Mouse (Mus musculus) forebrain, embryonic 13.5 days (tissue): ENCODE data around the gene Igf1. TPM values are rescaled to one million over a fixed set of nuclear protein-coding genes. Genes with fewer than 3 reads are reported as not detected.

Experiments used
- ATAC-seq: fragments of 200-750 bp; cut with Nextera tagmentation; 2 replicates; pipeline ENCODE4 v1.8.0; 2017
- H3K27ac ChIP-seq: fragments of 300-500 bp; sonication (generic); 2 replicates; pipeline ENCODE4 v1.5.1; 2015; ENCODE audit warnings: inconsistent platforms, mild to moderate bottlenecking, moderate library complexity
- H3K27me3 ChIP-seq: fragments of 300-500 bp; sonication (generic); 2 replicates; pipeline ENCODE4 v1.6.1; 2015; ENCODE audit warnings: mild to moderate bottlenecking, inconsistent platforms
- H3K36me3 ChIP-seq: fragments of 300-500 bp; sonication (generic); 2 replicates; pipeline ENCODE4 v1.6.1; 2015; ENCODE audit warnings: mild to moderate bottlenecking, inconsistent platforms; ENCODE audit not compliant: poor library complexity, severe bottlenecking
- H3K4me1 ChIP-seq: fragments of 300-500 bp; sonication (generic); 2 replicates; pipeline ENCODE4 v1.6.1; 2015; ENCODE audit warnings: inconsistent platforms
- H3K4me2 ChIP-seq: fragments of 300-500 bp; sonication (generic); 2 replicates; pipeline ENCODE4 v1.6.1; 2015; ENCODE audit warnings: inconsistent platforms, mild to moderate bottlenecking, moderate library complexity
- H3K4me3 ChIP-seq: fragments of 300-500 bp; sonication (generic); 2 replicates; pipeline ENCODE4 v1.5.1; 2015; ENCODE audit warnings: mild to moderate bottlenecking, inconsistent platforms
- H3K9ac ChIP-seq: fragments of 300-500 bp; sonication (generic); 2 replicates; pipeline ENCODE4 v1.6.1; 2015; ENCODE audit warnings: mild to moderate bottlenecking, inconsistent platforms
- H3K9me3 ChIP-seq: fragments of 300-500 bp; sonication (generic); replicated peaks from 2 replicates; pipeline ENCODE4 v1.6.1; 2016; ENCODE audit warnings: inconsistent platforms
- WGBS: fragments of 180-500 bp; shearing (Covaris S2); methylation state at CpG from one replicate; pipeline ENCODE4 v1.1.7; 2015; 5-methylcytosine and 5-hydroxymethylcytosine counted together
- polyA plus RNA-seq: library from polyadenylated mRNA; unstranded; fragments of >200 nt; fragmentation: Nextera tagmentation; extraction: Ambion mirVana; gene quantifications from 2 replicates; pipeline ENCODE4 v1.2.1, GENCODE M21; 2015

Igf1 gene
- polyA plus RNA-seq, 1 experiment from 2014 or later, result 1.7 TPM

GRCm38 (mm10) chr10:87906121-87906520 is 48.1 kb downstream of the Igf1 start:
- no peak for ATAC-seq
- no peaks in the 10 kb centered on the region for H3K27me3 ChIP-seq
- no peaks in the 10 kb centered on the region for H3K36me3 ChIP-seq
- no peak overlapping the region for H3K9ac ChIP-seq
- no peak overlapping the region for H3K4me3 ChIP-seq
- no peaks in the 10 kb centered on the region for H3K4me1 ChIP-seq
- 94% methylated on average over 3 of the region's 3 CpGs for WGBS
- H3K27ac ChIP-seq, result no peak overlapping the region
- H3K4me2 ChIP-seq, result no peak overlapping the region
- H3K9me3 ChIP-seq, result no peaks in the 10 kb centered on the region

- H3K9me3 ChIP-seq, result no peaks in the 10 kb centered on the region
Measured at GRCm38 (mm10) chr10:87906757-87907307, 48.8 kb downstream of the Igf1 start.

GRCm38 (mm10) chr10:87913852-87914251 is 55.8 kb downstream of the Igf1 start:
- no peak for ATAC-seq
- WGBS, result 92% methylated on average over 3 of the region's 3 CpGs
- no peaks in the 10 kb centered on the region for H3K36me3 ChIP-seq

More at GRCm38 (mm10) chr10:87906757-87907307, 48.8 kb downstream of the Igf1 start:
- Histone ChIP-seq H3K27ac (no peak overlapping the region), H3K27me3 (no peaks in the 10 kb centered on the region), H3K4me1 (no peaks in the 10 kb centered on the region), H3K4me3 (no peak overlapping the region), H3K4me2 (no peak overlapping the region), H3K36me3 (no peaks in the 10 kb centered on the region), H3K9ac (no peak overlapping the region)
- ATAC-seq, result no peak
- 88% methylated on average over 2 of the region's 2 CpGs for WGBS

GRCm38 (mm10) chr10:87914932-87915331 is 56.9 kb downstream of the Igf1 start:
- WGBS, result 89% methylated on average over 10 of the region's 10 CpGs
- H3K27ac ChIP-seq, result no peak overlapping the region
- no peak for ATAC-seq
- no peaks in the 10 kb centered on the region for H3K36me3 ChIP-seq
- no peak overlapping the region for H3K9ac ChIP-seq
- no peaks in the 10 kb centered on the region for H3K27me3 ChIP-seq
- no peak overlapping the region for H3K4me3 ChIP-seq
- H3K4me1 ChIP-seq, result no peaks in the 10 kb centered on the region
- no peak overlapping the region for H3K4me2 ChIP-seq
- H3K9me3 ChIP-seq, result no peaks in the 10 kb centered on the region

More at GRCm38 (mm10) chr10:87913852-87914251, 55.8 kb downstream of the Igf1 start:
- H3K4me3 ChIP-seq, result no peak overlapping the region
- no peaks in the 10 kb centered on the region for H3K4me1 ChIP-seq
- no peak overlapping the region for H3K9ac ChIP-seq
- no peaks in the 10 kb centered on the region for H3K9me3 ChIP-seq
- no peak overlapping the region for H3K4me2 ChIP-seq
- H3K27ac ChIP-seq, result no peak overlapping the region
- H3K27me3 ChIP-seq, result no peaks in the 10 kb centered on the region

- Histone ChIP-seq H3K9ac (no peak overlapping the region), H3K9me3 (no peaks in the 10 kb centered on the region), H3K4me1 (no peaks in the 10 kb centered on the region), H3K27me3 (no peaks in the 10 kb centered on the region), H3K4me3 (no peak overlapping the region), H3K4me2 (no peak overlapping the region), H3K36me3 (no peaks in the 10 kb centered on the region), H3K27ac (no peak overlapping the region)
- WGBS, result 91% methylated on average over 3 of the region's 3 CpGs
- no peak for ATAC-seq
Measured at GRCm38 (mm10) chr10:87915782-87916181, 57.7 kb downstream of the Igf1 start.

GRCm38 (mm10) chr10:87922263-87922662 is 64.2 kb downstream of the Igf1 start:
- H3K4me1 ChIP-seq, result peaks cover 11% of the 10 kb centered on the region
- WGBS, result 90% methylated on average over 3 of the region's 3 CpGs
- no peak for ATAC-seq
- H3K9me3 ChIP-seq, result no peaks in the 10 kb centered on the region
- 0 out of 2 replicates have a peak, but pooled peaks cover 10% of the 10 kb centered on the region for H3K27me3 ChIP-seq
- no peak overlapping the region for H3K27ac ChIP-seq
- H3K4me3 ChIP-seq, result no peak overlapping the region
- no peak overlapping the region for H3K4me2 ChIP-seq
- H3K36me3 ChIP-seq, result no peaks in the 10 kb centered on the region
- H3K9ac ChIP-seq, result no peak overlapping the region

- Histone ChIP-seq H3K9me3 (no peaks in the 10 kb centered on the region), H3K9ac (no peak overlapping the region), H3K27ac (peak overlapping the region; percentile 51; the same call in 1 of the 2 replicates), H3K27me3 (0 out of 2 replicates have a peak, but pooled peaks cover 10% of the 10 kb centered on the region), H3K4me2 (no peak overlapping the region), H3K36me3 (no peaks in the 10 kb centered on the region), H3K4me3 (no peak overlapping the region), H3K4me1 (peaks cover 16% of the 10 kb centered on the region)
- ATAC-seq, result no peak
- 27% methylated on average over 8 of the region's 8 CpGs for WGBS
Measured at GRCm38 (mm10) chr10:87926564-87926963, 68.5 kb downstream of the Igf1 start.

GRCm38 (mm10) chr10:87927131-87927609 is 69.1 kb downstream of the Igf1 start:
- WGBS, result 7% methylated on average over 6 of the region's 6 CpGs
- Histone ChIP-seq H3K27me3 (0 out of 2 replicates have a peak, but pooled peaks cover 10% of the 10 kb centered on the region), H3K4me3 (no peak overlapping the region), H3K9ac (no peak overlapping the region), H3K36me3 (no peaks in the 10 kb centered on the region), H3K27ac (peak overlapping the region; percentile 51), H3K9me3 (no peaks in the 10 kb centered on the region), H3K4me2 (no peak overlapping the region; the same call in 1 of the 2 replicates), H3K4me1 (peaks cover 16% of the 10 kb centered on the region)
- peak; percentile 96 for ATAC-seq

GRCm38 (mm10) chr10:87948192-87948591 is 90.1 kb downstream of the Igf1 start:
- Histone ChIP-seq H3K9ac (no peak overlapping the region), H3K4me1 (no peaks in the 10 kb centered on the region), H3K9me3 (no peaks in the 10 kb centered on the region), H3K27me3 (no peaks in the 10 kb centered on the region), H3K4me3 (no peak overlapping the region), H3K36me3 (no peaks in the 10 kb centered on the region), H3K27ac (no peak overlapping the region), H3K4me2 (no peak overlapping the region)
- no peak for ATAC-seq
- whole genome bisulfite sequencing, result 60% methylated on average over 4 of the region's 4 CpGs

GRCm38 (mm10) chr10:87971536-87971935 is 113.5 kb downstream of the Igf1 start:
- 0 out of 2 replicates have a peak, but pooled peaks have one; percentile 24 for ATAC-seq
- Histone ChIP-seq H3K27ac (no peak overlapping the region), H3K9ac (no peak overlapping the region), H3K4me3 (no peak overlapping the region), H3K27me3 (no peaks in the 10 kb centered on the region), H3K36me3 (no peaks in the 10 kb centered on the region), H3K9me3 (no peaks in the 10 kb centered on the region), H3K4me2 (no peak overlapping the region), H3K4me1 (no peaks in the 10 kb centered on the region)
- 63% methylated on average over 6 of the region's 6 CpGs for WGBS

GRCm38 (mm10) chr10:87973911-87974631 is 116.0 kb downstream of the Igf1 start:
- 70% methylated on average over 4 of the region's 4 CpGs for WGBS
- Histone ChIP-seq H3K4me2 (no peak overlapping the region), H3K9ac (no peak overlapping the region), H3K9me3 (no peaks in the 10 kb centered on the region), H3K4me3 (no peak overlapping the region), H3K4me1 (no peaks in the 10 kb centered on the region), H3K27me3 (no peaks in the 10 kb centered on the region), H3K36me3 (no peaks in the 10 kb centered on the region), H3K27ac (no peak overlapping the region)
- ATAC-seq, result no peak

- 0 out of 2 replicates have a peak, but pooled peaks have one; percentile 62 for ATAC-seq
- Histone ChIP-seq H3K4me1 (peaks cover 11% of the 10 kb centered on the region; the same call in 1 of the 2 replicates), H3K27ac (no peak overlapping the region), H3K9ac (no peak overlapping the region), H3K36me3 (no peaks in the 10 kb centered on the region), H3K27me3 (no peaks in the 10 kb centered on the region), H3K4me3 (no peak overlapping the region), H3K9me3 (no peaks in the 10 kb centered on the region), H3K4me2 (no peak overlapping the region)
- 19% methylated on average over 5 of the region's 5 CpGs for WGBS
Measured at GRCm38 (mm10) chr10:87985375-87985774, 127.3 kb downstream of the Igf1 start.
